Mouse (Mus musculus) liver, embryonic 12.5 days (tissue): ENCODE data around the gene Tbr1. TPM values are rescaled to one million over a fixed set of nuclear protein-coding genes. Genes with fewer than 3 reads are reported as not detected.

ENCODE experiments used
- ATAC-seq: fragments of 200-750 bp; cut with Nextera tagmentation; 2 replicates; pipeline ENCODE4 v1.8.0; 2017; ENCODE audit warnings: moderate number of reproducible peaks, mild to moderate bottlenecking, moderate library complexity
- H3K27ac ChIP-seq: fragments of 300-500 bp; sonication (generic); 2 replicates; pipeline ENCODE4 v1.5.1; 2016; ENCODE audit warnings: mild to moderate bottlenecking
- H3K27me3 ChIP-seq: fragments of 300-500 bp; sonication (generic); replicated peaks from 2 replicates; pipeline ENCODE4 v1.6.1; 2016; ENCODE audit warnings: mild to moderate bottlenecking, moderate library complexity
- H3K36me3 ChIP-seq: fragments of 300-500 bp; sonication (generic); 2 replicates; pipeline ENCODE4 v1.6.1; 2016; ENCODE audit warnings: mild to moderate bottlenecking, moderate library complexity
- H3K4me1 ChIP-seq: fragments of 300-500 bp; sonication (generic); 2 replicates; pipeline ENCODE4 v1.6.1; 2016
- H3K4me2 ChIP-seq: fragments of 300-500 bp; sonication (generic); 2 replicates; pipeline ENCODE4 v1.6.1; 2016; ENCODE audit warnings: mild to moderate bottlenecking, moderate library complexity
- H3K4me3 ChIP-seq: fragments of 300-500 bp; sonication (generic); 2 replicates; pipeline ENCODE4 v1.5.1; 2016; ENCODE audit warnings: mild to moderate bottlenecking, moderate library complexity
- H3K9ac ChIP-seq: fragments of 300-500 bp; sonication (generic); 2 replicates; pipeline ENCODE4 v1.6.1; 2016; ENCODE audit warnings: mild to moderate bottlenecking, moderate library complexity
- H3K9me3 ChIP-seq: fragments of 300-500 bp; sonication (generic); replicated peaks from 2 replicates; pipeline ENCODE4 v1.6.1; 2016; ENCODE audit warnings: mild to moderate bottlenecking, moderate library complexity
- WGBS: fragments of 180-500 bp; shearing (Covaris S2); methylation state at CpG from one replicate; pipeline ENCODE4 v1.1.7; 2016; ENCODE audit not compliant: insufficient replicate concordance; 5-methylcytosine and 5-hydroxymethylcytosine counted together
- polyA plus RNA-seq: library from polyadenylated mRNA; unstranded; fragments of >200 nt; fragmentation: Nextera tagmentation; extraction: Ambion mirVana; gene quantifications from 2 replicates; pipeline ENCODE4 v1.2.1, GENCODE M21; 2016

Tbr1 gene
- polyA plus RNA-seq: not detected in 2 replicates

DNA sequence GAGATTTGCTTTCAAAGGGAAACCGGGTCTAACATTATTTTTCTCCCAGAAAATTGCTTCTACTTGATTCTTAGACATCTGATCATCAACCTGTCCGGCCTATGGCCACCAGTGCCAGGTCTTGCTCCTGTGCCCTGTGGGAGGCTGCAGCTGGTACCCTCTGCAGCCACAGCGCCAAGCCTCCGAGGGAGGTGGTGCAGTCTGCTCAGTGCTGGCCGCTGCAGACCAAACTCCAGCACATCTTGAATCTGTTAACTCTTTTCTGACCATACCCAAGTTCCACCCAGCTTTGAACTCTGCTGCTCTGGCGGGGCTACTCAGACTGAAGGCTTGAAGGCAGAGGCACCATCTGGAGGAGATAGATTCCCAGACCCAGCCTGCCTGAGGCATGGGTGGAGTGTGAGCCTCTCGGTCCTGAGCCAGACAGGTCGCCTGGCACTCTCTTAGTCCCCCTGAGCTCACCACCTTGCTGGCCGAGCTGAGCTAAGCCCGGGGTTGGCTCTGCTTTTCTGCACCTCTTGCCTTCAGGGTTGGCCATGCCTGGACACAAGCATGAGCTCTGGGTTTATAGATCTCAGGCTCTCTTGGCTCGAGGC lies at the start of gene Tbr1:
Tbr1 (plus strand) TSS at position 275 of the 596 bp plus-strand sequence.
- Histone ChIP-seq H3K4me1 (peaks cover 24% of the 10 kb centered on the region), H3K27me3 (peaks cover 70% of the 10 kb centered on the region), H3K36me3 (peaks cover 10% of the 10 kb centered on the region), H3K4me2 (peak within 1 kb of the TSS; percentile 18), H3K9ac (no peak within 1 kb of the TSS), H3K27ac (no peak within 1 kb of the TSS), H3K9me3 (no peaks in the 10 kb centered on the region), H3K4me3 (no peak within 1 kb of the TSS; the same call in 1 of the 2 replicates)
- ATAC-seq: peak; percentile 70
- WGBS: 14% methylated on average over 11 of the region's 11 CpGs

DNA sequence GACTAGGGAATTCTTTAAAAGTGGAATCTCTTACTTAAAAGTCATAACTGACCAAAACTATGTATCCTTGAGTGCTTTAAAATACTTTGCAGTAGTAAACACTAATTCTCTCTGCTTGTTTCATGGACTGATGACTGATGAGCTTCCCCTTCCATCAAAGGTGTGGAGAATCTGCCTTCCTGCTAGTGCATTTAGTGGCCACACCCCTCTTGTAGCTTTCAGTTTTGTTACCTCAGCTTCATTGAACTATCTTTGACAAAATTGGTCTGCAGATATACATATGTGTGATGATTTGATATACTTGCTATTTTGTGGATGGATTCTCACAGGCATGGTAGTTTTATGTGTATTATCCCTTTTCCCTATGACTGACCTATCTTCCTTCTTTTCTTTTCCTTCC lies 47.7 kb upstream of the Tbr1 start:
- Histone ChIP-seq H3K27me3 (no peaks in the 10 kb centered on the region), H3K36me3 (no peaks in the 10 kb centered on the region), H3K27ac (no peak overlapping the region), H3K4me2 (no peak overlapping the region), H3K9ac (no peak overlapping the region), H3K4me3 (no peak overlapping the region), H3K4me1 (peaks cover 26% of the 10 kb centered on the region), H3K9me3 (no peaks in the 10 kb centered on the region)
- ATAC-seq: no peak

DNA sequence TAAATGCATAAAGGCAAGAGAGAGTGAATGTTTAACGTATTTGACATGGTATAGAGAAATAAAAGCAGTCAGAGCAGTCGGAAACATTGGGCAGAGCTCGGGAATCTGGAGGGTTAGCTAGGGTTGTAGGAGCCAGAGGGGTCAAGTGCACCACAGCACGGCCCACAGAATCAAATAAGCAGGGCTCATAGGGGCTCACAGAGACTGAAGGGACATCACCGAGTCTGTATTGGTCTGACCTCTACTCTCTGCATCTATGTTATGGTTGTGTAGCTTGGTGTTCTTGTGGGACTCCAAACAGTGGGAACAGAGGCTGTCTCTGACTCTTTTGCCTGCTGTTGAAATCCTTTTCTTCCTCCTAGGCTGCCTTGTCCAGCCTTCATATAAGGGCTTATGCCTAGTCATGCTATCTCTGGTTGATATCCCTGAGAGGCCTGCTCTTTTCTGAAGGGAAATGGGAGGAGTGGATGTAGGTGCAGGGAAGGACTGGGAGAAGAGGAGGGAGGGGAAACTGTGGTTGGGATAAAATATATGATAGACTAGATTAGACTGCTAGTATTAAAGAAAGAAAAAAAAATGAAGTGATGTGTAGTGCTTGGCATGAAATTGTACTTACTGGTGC lies 43.4 kb upstream of the Tbr1 start:
- Histone ChIP-seq H3K27ac (peak overlapping the region; percentile 81), H3K4me1 (peaks cover 35% of the 10 kb centered on the region), H3K36me3 (peaks cover 14% of the 10 kb centered on the region), H3K4me3 (no peak overlapping the region), H3K9ac (no peak overlapping the region), H3K4me2 (peak overlapping the region; percentile 46), H3K9me3 (no peaks in the 10 kb centered on the region), H3K27me3 (no peaks in the 10 kb centered on the region)
- ATAC-seq: peak; percentile 79
- 70% methylated on average over 5 of the region's 5 CpGs for WGBS

- peak overlapping the region; percentile 46 for H3K4me2 ChIP-seq
- no peak overlapping the region for H3K4me3 ChIP-seq
- H3K9ac ChIP-seq: no peak overlapping the region
- H3K27ac ChIP-seq: peak overlapping the region; percentile 81
- no peaks in the 10 kb centered on the region for H3K27me3 ChIP-seq
- peaks cover 38% of the 10 kb centered on the region for H3K4me1 ChIP-seq
- no peaks in the 10 kb centered on the region for H3K9me3 ChIP-seq
- WGBS: 21% methylated on average over 3 of the region's 3 CpGs
- H3K36me3 ChIP-seq: peaks cover 20% of the 10 kb centered on the region
- peak; percentile 90 for ATAC-seq
Measured at GRCm38 (mm10) chr2:61760044-61760443, 42.7 kb upstream of the Tbr1 start.

DNA sequence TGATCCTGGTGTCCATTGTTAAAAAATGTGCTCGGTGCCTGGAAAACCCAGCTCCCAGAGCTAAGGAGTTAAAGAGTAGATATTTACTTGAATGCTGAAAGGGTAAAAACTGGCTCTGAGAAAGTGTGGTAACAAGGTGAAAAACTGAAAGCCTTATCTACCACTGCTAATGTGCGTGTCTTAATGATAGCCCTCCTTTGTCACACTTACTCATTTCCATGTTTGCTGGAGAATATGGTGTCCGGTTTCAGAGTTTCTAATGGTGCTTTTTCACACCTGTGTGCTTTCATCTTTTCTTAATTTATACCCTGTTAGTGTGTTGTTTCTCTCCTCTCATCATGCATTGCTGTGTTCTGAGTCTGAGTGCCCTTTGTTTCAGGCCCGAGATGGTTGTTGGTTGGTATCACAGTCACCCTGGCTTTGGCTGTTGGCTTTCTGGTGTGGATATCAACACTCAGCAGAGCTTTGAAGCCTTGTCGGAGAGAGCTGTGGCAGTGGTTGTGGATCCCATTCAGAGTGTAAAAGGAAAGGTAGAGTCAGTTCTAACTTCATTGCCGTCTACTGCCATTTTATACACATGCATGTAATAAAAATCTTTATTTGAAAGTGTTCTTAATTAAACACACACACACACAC lies 38.1 kb upstream of the Tbr1 start:
- ATAC-seq: no peak
- Histone ChIP-seq H3K36me3 (peaks cover 27% of the 10 kb centered on the region), H3K9me3 (no peaks in the 10 kb centered on the region), H3K4me3 (no peak overlapping the region), H3K27ac (peak overlapping the region; percentile 36; the same call in 1 of the 2 replicates), H3K27me3 (no peaks in the 10 kb centered on the region), H3K9ac (no peak overlapping the region), H3K4me1 (peaks cover 20% of the 10 kb centered on the region), H3K4me2 (no peak overlapping the region)
- 65% methylated on average over 6 of the region's 6 CpGs for WGBS

GRCm38 (mm10) chr2:61765526-61765925 lies 37.2 kb upstream of the Tbr1 start:
- Histone ChIP-seq H3K4me1 (peaks cover 12% of the 10 kb centered on the region), H3K27ac (no peak overlapping the region), H3K27me3 (no peaks in the 10 kb centered on the region), H3K4me2 (no peak overlapping the region), H3K36me3 (peaks cover 27% of the 10 kb centered on the region), H3K9me3 (no peaks in the 10 kb centered on the region), H3K4me3 (no peak overlapping the region), H3K9ac (no peak overlapping the region)
- 73% methylated on average over 4 of the region's 4 CpGs for WGBS
- ATAC-seq: no peak

GRCm38 (mm10) chr2:61780794-61781193 lies 21.9 kb upstream of the Tbr1 start:
- Histone ChIP-seq H3K4me1 (no peaks in the 10 kb centered on the region), H3K36me3 (peaks cover 50% of the 10 kb centered on the region), H3K9me3 (no peaks in the 10 kb centered on the region), H3K4me2 (no peak overlapping the region), H3K4me3 (no peak overlapping the region), H3K27me3 (no peaks in the 10 kb centered on the region), H3K27ac (no peak overlapping the region), H3K9ac (no peak overlapping the region)
- ATAC-seq: no peak

- Histone ChIP-seq H3K4me3 (no peak overlapping the region), H3K9ac (no peak overlapping the region), H3K4me2 (no peak overlapping the region), H3K4me1 (no peaks in the 10 kb centered on the region), H3K27me3 (no peaks in the 10 kb centered on the region), H3K9me3 (no peaks in the 10 kb centered on the region), H3K36me3 (peaks cover 33% of the 10 kb centered on the region), H3K27ac (no peak overlapping the region)
- WGBS: 76% methylated on average over 5 of the region's 5 CpGs
- ATAC-seq: no peak
Measured at GRCm38 (mm10) chr2:61794960-61795359, 7.8 kb upstream of the Tbr1 start.

DNA sequence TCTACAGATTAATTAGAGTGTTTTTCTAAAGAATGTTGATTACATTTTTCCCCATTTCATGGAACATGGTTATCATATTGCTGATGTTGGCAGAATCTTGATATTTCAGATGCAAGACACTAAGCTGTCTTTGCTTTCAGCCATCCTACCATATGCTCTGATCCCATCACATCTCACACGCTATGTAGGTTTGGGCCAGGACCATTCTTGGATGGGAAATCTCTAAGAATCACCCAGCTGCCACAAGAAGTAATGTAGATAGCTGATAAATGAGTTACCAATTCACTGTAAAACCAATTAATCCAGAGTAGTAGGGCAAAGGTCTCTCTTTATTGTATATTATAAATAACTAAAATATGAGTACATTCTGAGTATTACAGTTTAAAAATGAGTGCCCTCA lies 4.7 kb upstream of the Tbr1 start:
- no peak for ATAC-seq
- Histone ChIP-seq H3K4me1 (0 out of 2 replicates have a peak, but pooled peaks cover 6% of the 10 kb centered on the region), H3K27me3 (peaks cover 23% of the 10 kb centered on the region), H3K4me2 (no peak overlapping the region), H3K9me3 (no peaks in the 10 kb centered on the region), H3K4me3 (no peak overlapping the region), H3K27ac (no peak overlapping the region), H3K36me3 (peaks cover 20% of the 10 kb centered on the region), H3K9ac (no peak overlapping the region)
- WGBS: 85% methylated on average over 1 of the region's 1 CpGs

DNA sequence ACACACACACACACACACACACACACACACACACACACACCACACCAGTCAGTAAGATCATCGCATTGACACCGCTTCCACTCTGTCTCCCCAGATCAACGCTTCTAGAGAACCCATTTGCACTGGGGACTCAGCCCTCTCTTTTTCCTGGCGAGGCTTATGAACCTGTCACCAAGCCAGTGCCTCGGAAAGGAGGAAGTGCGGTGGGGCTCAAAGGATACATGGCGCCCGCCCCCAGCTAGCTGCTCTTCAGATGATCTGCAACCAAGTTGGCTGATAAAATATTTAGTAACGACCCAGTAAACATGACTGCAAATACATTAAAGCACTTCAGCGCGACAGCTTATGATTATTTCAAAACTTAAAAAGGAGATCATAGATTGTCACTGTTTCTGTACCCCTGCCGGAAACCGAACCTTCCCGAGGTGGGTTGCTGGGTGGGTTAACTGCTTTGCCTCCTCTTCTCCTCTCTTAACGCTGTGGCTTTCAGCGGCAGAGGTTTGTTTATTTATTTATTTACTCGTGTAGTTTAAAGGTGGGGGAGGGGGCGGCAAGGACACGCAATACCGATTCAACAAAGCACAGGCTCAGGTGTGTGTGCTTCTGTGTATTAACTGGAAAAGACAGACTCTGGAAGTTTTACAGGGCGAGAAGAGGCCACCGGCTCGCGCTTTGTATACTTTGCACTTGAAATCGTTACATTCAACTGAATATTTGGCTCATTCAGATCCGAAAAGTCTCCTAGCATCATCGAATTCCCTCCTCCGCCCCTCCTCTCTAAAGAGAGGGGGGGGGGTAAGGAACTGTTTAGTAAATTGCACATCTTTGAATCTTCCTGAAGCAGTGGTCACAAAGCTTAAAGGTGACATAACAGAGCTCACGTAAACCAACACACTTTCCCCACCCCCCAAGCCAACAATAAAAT lies 975 bp downstream of the Tbr1 start:
- H3K9ac ChIP-seq: no peak overlapping the region
- no peak for ATAC-seq
- H3K4me3 ChIP-seq: no peak overlapping the region; the same call in 1 of the 2 replicates
- peak overlapping the region; percentile 18 for H3K4me2 ChIP-seq
- no peaks in the 10 kb centered on the region for H3K9me3 ChIP-seq
- H3K4me1 ChIP-seq: peaks cover 24% of the 10 kb centered on the region
- WGBS: 2% methylated on average over 29 of the region's 29 CpGs
- no peak overlapping the region for H3K27ac ChIP-seq
- H3K27me3 ChIP-seq: peaks cover 76% of the 10 kb centered on the region
- peaks cover 8% of the 10 kb centered on the region for H3K36me3 ChIP-seq

- no peak overlapping the region for H3K4me3 ChIP-seq
- H3K9ac ChIP-seq: no peak overlapping the region
- peaks cover 83% of the 10 kb centered on the region for H3K27me3 ChIP-seq
- 3% methylated on average over 10 of the region's 10 CpGs for WGBS
- H3K9me3 ChIP-seq: no peaks in the 10 kb centered on the region
- H3K36me3 ChIP-seq: peaks cover 6% of the 10 kb centered on the region
- peaks cover 24% of the 10 kb centered on the region for H3K4me1 ChIP-seq
- no peak overlapping the region for H3K4me2 ChIP-seq
- H3K27ac ChIP-seq: no peak overlapping the region
- no peak for ATAC-seq
Measured at GRCm38 (mm10) chr2:61804382-61804840, 1.7 kb downstream of the Tbr1 start.
